Mouse (Mus musculus) hindbrain, embryonic 10.5 days (tissue): Measurements from ENCODE around the gene Rps5. TPM values are rescaled to one million over a fixed set of nuclear protein-coding genes. Genes with fewer than 3 reads are reported as not detected.
A peak's percentile ranks its signal among the peaks of the same experiment; 100 is the strongest.
"Not testable (repeated sequence)": the region's sequence is repeated elsewhere in the genome, so short reads cannot be mapped to it uniquely, and the experiment has no call there.

Experiments used
- DNase-seq: peaks from one replicate; pipeline ENCODE4 v3.0.0-alpha.2; 2017; ENCODE audit warnings: low spot score
- H3K27ac ChIP-seq: fragments of 300-500 bp; sonication (generic); 2 replicates; pipeline ENCODE4 v1.5.1; 2016; ENCODE audit warnings: mild to moderate bottlenecking, moderate library complexity
- H3K27me3 ChIP-seq: fragments of 300-500 bp; sonication (generic); 2 replicates; pipeline ENCODE4 v1.6.1; 2016; ENCODE audit warnings: mild to moderate bottlenecking; ENCODE audit not compliant: poor library complexity, insufficient read depth, severe bottlenecking
- H3K36me3 ChIP-seq: fragments of 300-500 bp; sonication (generic); 2 replicates; pipeline ENCODE4 v1.6.1; 2016; ENCODE audit warnings: mild to moderate bottlenecking, moderate library complexity
- H3K4me1 ChIP-seq: fragments of 300-500 bp; sonication (generic); replicated peaks from 2 replicates; pipeline ENCODE4 v1.6.1; 2016; ENCODE audit warnings: mild to moderate bottlenecking
- H3K4me3 ChIP-seq: fragments of 300-500 bp; sonication (generic); 2 replicates; pipeline ENCODE4 v1.5.1; 2016; ENCODE audit warnings: mild to moderate bottlenecking, moderate library complexity
- H3K9me3 ChIP-seq: fragments of 300-500 bp; sonication (generic); 2 replicates; pipeline ENCODE4 v1.6.1; 2016; ENCODE audit warnings: mild to moderate bottlenecking, moderate library complexity
- WGBS: fragments of 180-500 bp; shearing (Covaris S2); methylation state at CpG from one replicate; pipeline ENCODE4 v1.1.7; 2016; 5-methylcytosine and 5-hydroxymethylcytosine counted together
- polyA plus RNA-seq: library from polyadenylated mRNA; unstranded; fragments of >200 nt; fragmentation: Nextera tagmentation; extraction: Ambion mirVana; gene quantifications from 2 replicates; pipeline ENCODE4 v1.2.1, GENCODE M21; 2016

Gene Rps5
- polyA plus RNA-seq, 1 experiment from 2014 or later: 868 TPM

DNA sequence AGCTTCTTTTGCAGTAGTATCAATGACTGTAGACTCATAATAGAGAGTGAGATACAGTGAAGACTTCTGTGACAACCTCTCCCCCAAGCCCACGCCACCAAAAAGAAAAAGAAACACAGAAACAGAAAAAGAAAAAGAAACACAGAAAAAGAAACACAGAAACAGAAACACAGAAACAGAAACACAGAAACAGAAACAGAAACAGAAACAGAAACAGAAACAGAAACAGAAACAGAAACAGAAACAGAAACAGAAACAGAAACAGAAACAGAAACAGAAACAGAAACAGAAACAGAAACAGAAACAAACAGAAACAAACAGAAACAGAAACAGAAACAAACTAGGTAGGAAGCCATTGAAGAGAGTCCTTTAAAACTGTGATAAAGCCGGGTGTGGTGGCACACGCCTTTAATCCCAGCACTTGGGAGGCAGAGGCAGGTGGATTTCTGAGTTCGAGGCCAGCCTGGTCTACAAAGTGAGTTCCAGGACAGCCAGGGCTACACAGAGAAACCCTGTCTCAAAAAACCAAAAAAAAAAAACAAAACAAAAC lies 15.2 kb downstream of the Rps5 start:
- not testable (repeated sequence) for H3K4me3 ChIP-seq, H3K4me1 ChIP-seq, H3K9me3 ChIP-seq, DNase-seq, H3K36me3 ChIP-seq, H3K27me3 ChIP-seq, H3K27ac ChIP-seq
- 88% methylated on average over 4 of the region's 4 CpGs for WGBS

DNA sequence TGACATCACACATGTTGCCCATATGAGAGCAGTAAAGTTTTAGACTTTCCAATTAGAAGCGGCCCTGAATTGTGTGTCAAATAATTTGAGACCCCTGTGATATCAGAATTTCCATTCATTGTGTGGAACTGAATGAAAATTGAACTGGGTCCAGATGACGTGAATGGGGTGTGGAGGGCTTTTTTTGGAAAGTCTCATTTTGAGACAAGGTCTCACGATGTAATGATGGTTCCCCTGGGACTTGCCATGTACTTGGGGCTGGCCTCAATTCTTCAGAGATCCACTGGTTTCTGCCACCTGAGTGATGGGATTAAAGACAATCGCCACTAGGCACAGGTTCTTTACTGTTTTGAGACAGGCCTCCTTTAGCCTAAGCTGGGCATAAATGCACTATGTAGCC lies 18.5 kb downstream of the Rps5 start:
- H3K9me3 ChIP-seq: no peaks in the 10 kb centered on the region
- no peak overlapping the region for H3K27ac ChIP-seq
- 86% methylated on average over 4 of the region's 4 CpGs for WGBS
- DNase-seq: no peak
- no peaks in the 10 kb centered on the region for H3K27me3 ChIP-seq
- H3K36me3 ChIP-seq: no peaks in the 10 kb centered on the region
- no peak overlapping the region for H3K4me3 ChIP-seq
- no peaks in the 10 kb centered on the region for H3K4me1 ChIP-seq

DNA sequence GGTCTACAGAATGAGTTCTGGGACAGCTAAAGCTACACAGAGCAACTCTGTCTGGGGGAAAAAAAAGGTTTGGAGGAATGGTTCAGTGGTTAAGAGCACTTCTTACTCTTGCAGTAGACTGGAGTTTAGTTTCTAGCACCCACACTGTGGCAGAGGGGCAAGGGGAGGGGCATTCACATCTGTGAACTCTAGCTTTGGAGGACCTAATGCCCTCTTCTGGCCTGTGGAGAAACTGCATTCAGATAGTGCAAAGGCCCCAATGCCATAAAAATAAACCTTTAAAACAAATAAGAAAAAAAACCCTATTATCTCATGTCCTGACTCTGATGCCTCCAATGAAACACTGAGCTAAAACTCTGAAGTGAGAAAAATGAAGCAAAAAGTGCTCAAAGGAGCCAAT lies 21.4 kb downstream of the Rps5 start:
- H3K9me3 ChIP-seq: no peaks in the 10 kb centered on the region
- DNase-seq: no peak
- no peaks in the 10 kb centered on the region for H3K27me3 ChIP-seq
- H3K4me3 ChIP-seq: no peak overlapping the region
- no peaks in the 10 kb centered on the region for H3K36me3 ChIP-seq
- H3K27ac ChIP-seq: no peak overlapping the region
- H3K4me1 ChIP-seq: no peaks in the 10 kb centered on the region

DNA sequence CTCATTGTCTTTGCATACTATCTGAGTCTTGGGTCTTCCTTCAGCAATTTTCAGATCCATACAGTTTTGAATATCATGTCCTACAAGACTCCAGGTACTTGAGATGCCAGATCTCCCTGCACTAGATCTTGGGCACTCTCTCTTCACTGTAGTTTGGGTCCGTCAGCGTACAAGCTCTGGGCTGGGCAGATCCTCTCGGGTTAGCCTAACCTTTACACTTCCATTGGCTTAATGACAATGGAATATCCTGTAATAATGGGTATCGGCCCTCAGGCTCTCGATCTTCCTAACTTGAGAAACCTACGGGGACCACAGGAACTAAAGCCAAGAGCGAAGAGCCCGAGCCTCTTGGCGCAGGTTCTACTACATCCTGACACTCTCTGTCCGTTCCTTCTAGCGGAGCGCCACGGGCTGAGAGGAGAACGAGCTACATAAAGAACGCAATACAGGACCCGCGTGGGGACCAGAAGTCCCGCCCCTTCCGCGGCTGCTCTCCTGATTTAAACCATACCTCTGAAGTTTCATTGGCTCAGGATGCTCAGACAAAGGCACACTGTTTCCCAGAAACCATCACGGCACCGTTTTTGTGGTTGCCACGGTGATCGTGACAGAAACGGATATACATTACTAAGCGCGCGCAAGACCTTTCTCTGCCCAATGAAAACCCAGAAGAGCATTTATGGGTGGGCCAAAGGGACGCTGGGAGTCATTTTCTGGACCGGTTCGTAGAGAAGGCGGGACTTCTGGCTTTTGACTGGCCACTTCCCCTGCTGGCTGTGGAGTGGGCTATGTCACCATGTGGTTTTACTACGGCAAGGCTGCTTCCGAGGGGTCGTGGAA lies 27.2 kb downstream of the Rps5 start:
- Histone ChIP-seq H3K27me3 (no peaks in the 10 kb centered on the region), H3K4me1 (peaks cover 10% of the 10 kb centered on the region), H3K9me3 (0 out of 2 replicates have a peak, but pooled peaks cover 2% of the 10 kb centered on the region), H3K27ac (peak overlapping the region; percentile 93), H3K36me3 (no peaks in the 10 kb centered on the region), H3K4me3 (peak overlapping the region; percentile 56)
- peak; percentile 95 for DNase-seq
- 11% methylated on average over 35 of the region's 35 CpGs for WGBS

DNA sequence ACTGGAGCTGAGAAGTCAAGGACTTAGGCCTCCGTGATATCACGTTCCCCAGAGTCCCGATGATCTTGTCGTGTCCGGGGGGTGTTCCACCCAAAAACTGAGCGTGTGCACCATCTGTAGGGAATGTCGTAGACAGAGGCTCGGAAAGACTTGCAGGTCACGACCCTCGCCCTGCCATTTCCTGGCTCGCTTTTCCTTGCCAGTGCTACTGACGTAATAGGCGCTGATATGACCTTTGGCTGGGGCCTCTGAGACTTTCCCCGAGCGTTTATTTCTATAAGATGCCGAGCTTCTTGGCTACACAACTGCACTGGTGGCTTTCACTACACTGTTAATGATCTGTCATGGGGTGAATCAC lies 27.8 kb downstream of the Rps5 start:
- DNase-seq: no peak
- WGBS: 5% methylated on average over 16 of the region's 16 CpGs
- H3K27ac ChIP-seq: peak overlapping the region; percentile 93
- H3K36me3 ChIP-seq: no peaks in the 10 kb centered on the region
- 0 out of 2 replicates have a peak, but pooled peaks cover 2% of the 10 kb centered on the region for H3K9me3 ChIP-seq
- peaks cover 10% of the 10 kb centered on the region for H3K4me1 ChIP-seq
- no peaks in the 10 kb centered on the region for H3K27me3 ChIP-seq
- H3K4me3 ChIP-seq: peak overlapping the region; percentile 56

DNA sequence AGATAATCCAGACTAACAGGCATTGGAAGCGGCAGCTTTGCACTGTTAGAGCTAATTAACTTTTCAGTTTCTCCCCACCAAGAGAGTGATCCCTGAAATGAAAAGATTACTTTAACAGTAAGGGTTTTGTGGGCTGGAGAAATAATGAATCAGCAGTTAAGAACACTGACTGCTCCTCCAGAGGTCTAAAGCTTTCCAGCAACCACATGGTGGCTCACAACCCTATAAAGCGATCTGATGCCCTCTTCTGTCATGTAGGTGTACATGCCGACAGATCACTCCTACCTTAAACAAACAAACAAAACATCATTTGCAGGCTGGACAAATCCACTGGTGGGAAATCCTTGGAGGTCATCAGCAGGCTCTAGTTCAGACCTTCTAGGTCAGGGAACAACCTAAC lies 32.8 kb downstream of the Rps5 start:
- Histone ChIP-seq H3K4me1 (peaks cover 8% of the 10 kb centered on the region), H3K36me3 (no peaks in the 10 kb centered on the region), H3K9me3 (no peaks in the 10 kb centered on the region), H3K27me3 (no peaks in the 10 kb centered on the region), H3K27ac (no peak overlapping the region), H3K4me3 (no peak overlapping the region)
- 65% methylated on average over 3 of the region's 3 CpGs for WGBS
- no peak for DNase-seq

DNA sequence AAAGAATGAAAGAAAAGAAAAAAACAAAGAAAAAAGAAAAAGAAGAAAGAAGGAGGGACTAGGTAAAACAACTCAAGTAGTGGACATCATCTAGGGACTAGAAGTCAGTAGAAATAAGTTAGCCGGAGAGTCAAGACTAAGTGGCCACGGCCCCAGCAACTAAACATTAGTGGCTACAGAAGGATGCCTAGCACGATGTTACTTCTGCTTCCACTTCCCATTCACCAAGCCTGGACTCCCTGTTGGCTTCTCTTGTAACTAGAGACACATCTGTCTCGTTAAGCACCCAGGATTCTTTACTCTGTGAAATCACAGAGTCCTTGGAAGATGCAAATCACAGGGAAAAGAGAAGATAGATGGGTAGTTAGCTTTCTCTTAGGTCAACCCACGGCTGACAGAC lies 35.4 kb downstream of the Rps5 start:
- Histone ChIP-seq H3K4me3 (no peak overlapping the region), H3K27me3 (no peaks in the 10 kb centered on the region), H3K27ac (no peak overlapping the region), H3K9me3 (no peaks in the 10 kb centered on the region), H3K4me1 (peaks cover 7% of the 10 kb centered on the region; the same call in 1 of the 2 replicates), H3K36me3 (no peaks in the 10 kb centered on the region)
- no peak for DNase-seq
- WGBS: 75% methylated on average over 5 of the region's 5 CpGs

DNA sequence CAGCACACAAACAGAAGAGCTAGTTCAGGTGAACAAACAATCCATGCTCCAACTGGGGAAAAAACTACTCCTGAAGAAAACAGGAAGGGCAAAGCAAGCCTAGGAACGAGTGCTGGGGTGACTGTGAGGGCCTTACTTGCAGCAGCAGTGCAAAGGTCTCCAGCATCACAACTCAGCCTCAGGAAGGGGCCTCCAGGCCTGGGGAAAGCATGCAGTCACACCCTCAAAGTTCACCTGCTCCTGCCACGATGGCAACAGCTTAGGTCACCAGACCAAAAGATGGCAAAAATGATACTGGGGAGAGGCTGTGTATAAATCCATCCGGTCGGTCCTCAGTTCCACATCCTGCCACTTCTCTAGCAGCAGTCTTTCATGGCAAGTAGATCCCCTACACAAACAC lies 36.9 kb downstream of the Rps5 start:
- H3K4me1 ChIP-seq: peaks cover 7% of the 10 kb centered on the region; the same call in 1 of the 2 replicates
- no peaks in the 10 kb centered on the region for H3K27me3 ChIP-seq
- no peak overlapping the region for H3K27ac ChIP-seq
- no peak for DNase-seq
- no peaks in the 10 kb centered on the region for H3K9me3 ChIP-seq
- H3K4me3 ChIP-seq: no peak overlapping the region
- no peaks in the 10 kb centered on the region for H3K36me3 ChIP-seq
- 80% methylated on average over 4 of the region's 4 CpGs for WGBS

DNA sequence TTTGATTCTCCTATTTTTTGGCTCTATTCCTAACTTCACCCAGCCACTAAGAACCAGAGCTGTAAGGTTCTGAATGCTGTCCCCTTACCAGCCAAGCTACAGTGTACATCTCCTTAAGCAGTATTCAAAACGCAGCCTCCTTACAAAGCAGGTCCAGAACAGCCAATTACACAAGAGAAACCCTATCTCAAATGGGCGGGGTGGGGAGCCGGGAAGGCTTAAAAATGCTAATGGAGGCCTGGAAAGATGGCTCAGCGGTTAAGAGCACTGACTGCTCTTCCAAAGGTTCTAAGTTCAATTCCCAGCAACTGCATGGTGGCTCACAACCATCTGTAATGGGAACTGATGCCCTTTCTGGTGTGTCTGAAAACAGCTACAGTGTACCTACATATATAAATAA lies 37.6 kb downstream of the Rps5 start:
- Histone ChIP-seq H3K27ac (no peak overlapping the region), H3K27me3 (no peaks in the 10 kb centered on the region), H3K4me3 (no peak overlapping the region), H3K36me3 (no peaks in the 10 kb centered on the region), H3K9me3 (no peaks in the 10 kb centered on the region), H3K4me1 (peaks cover 8% of the 10 kb centered on the region)
- WGBS: 16% methylated on average over 4 of the region's 4 CpGs
- no peak for DNase-seq

DNA sequence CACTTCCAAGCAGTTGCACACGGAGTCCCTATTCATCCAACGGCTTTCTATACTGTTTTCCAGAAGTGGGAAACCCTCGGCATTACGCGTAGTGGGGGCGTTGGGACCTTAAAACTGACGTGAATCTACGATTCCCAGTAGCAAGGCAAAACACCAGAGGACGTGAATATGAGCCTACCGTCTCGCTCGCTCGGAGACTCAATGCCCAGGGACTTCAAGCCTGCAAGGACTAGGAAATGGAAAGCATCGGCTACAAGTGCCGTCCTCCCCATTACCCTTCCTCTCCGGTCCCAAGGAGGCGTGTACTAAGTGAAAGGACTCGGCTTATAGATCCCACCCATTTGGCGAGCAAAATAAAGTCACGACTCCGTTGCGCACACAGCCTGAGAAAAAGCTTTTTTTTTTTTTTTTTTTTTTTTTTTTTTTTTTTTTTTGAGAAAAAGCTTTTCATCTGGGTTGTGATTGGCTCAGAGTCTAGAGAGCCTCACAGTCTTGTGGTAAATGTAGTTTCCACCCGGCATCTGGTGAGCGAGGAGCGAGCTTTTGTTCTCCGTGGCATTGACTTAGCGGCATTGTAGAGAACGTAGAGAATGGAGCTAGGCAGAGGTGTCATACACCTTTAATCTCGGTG lies 39.5 kb downstream of the Rps5 start:
- peak; percentile 76 for DNase-seq
- H3K36me3 ChIP-seq: no peaks in the 10 kb centered on the region
- H3K27me3 ChIP-seq: no peaks in the 10 kb centered on the region
- peak overlapping the region; percentile 58 for H3K4me3 ChIP-seq
- no peaks in the 10 kb centered on the region for H3K9me3 ChIP-seq
- WGBS: 5% methylated on average over 29 of the region's 29 CpGs
- H3K4me1 ChIP-seq: peaks cover 22% of the 10 kb centered on the region
- H3K27ac ChIP-seq: peak overlapping the region; percentile 89

DNA sequence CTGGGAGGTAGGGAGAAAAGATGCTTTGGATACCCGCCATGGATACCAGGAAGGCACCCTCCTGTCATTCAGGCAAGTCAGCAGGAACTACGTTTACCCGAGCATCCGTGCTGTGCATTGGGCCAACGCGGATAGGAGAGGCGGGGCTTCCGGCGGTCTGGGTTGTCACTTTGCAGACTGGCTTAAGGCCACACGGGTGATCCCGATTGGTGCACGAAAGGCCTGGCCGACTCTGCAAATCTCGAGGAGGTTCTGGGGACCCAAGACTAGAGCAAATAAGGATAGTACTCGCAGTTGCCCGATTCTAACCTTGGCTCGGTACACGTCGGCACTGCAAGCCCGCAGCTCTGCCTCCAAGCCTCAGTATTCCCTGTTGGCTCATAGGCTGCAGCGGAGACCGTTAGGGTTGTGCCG lies 43.6 kb downstream of the Rps5 start, which contains the start of gene Zfp324:
Zfp324 (plus strand) TSS at position 161 of the 414 bp plus-strand sequence.
- no peaks in the 10 kb centered on the region for H3K27me3 ChIP-seq
- peak within 1 kb of the TSS; percentile 95 for H3K27ac ChIP-seq
- H3K36me3 ChIP-seq: peaks cover 22% of the 10 kb centered on the region
- H3K4me1 ChIP-seq: peaks cover 31% of the 10 kb centered on the region
- no peaks in the 10 kb centered on the region for H3K9me3 ChIP-seq
- H3K4me3 ChIP-seq: peak within 1 kb of the TSS; percentile 90
- peak; percentile 89 for DNase-seq
- under 1% methylated on average over 23 of the region's 23 CpGs for WGBS

DNA sequence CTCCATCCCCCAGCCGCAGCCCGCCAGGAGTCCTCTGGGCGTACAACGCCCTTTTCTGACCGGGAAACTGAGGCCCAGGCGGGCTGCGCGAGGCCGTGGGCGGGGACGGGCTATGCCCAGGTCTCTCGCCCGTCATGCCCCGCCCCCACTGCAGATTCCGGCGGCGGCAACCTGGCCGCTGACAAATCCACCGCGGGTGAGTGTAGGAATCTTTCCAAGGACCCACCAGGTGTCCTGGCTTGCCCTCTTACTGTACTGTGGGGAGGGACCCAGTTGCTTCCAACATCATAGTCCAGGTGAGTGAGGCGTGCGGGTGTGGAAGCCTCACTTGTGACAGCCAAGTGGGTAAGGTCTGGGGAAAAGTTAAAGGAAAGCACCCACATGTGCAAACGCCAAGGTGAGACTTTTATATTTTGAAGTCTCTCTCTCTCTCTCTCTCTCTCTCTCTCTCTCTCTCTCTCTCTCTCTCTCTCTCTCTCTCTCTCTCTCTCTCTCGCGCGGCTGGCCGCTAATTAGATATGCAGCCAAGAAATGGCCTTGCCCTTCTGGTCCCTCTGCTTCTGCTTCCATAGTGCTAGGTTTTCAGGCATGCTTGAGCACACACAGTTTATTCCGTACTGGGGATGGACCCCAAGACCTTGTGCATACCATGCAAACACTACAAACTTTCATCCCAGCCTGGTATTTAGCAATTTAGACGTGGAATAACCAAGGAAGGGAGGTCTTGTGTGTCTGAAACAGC lies 44.2 kb downstream of the Rps5 start:
- Histone ChIP-seq H3K27me3 (no peaks in the 10 kb centered on the region), H3K9me3 (peaks cover 3% of the 10 kb centered on the region; the same call in 1 of the 2 replicates), H3K4me3 (peak overlapping the region; percentile 90), H3K4me1 (peaks cover 27% of the 10 kb centered on the region), H3K27ac (peak overlapping the region; percentile 95), H3K36me3 (peaks cover 28% of the 10 kb centered on the region)
- peak; percentile 14 for DNase-seq
- WGBS: under 1% methylated on average over 29 of the region's 29 CpGs
